Mouse (Mus musculus): ENCODE measurements around the gene Tpra1. TPM values are rescaled to one million over a fixed set of nuclear protein-coding genes. Genes with fewer than 3 reads are reported as not detected.

Gene Tpra1
- total RNA-seq, 1 experiment from 2014 or later = 27.5 TPM

GRCm38 (mm10) chr6:88936342-88937213, 34.5 kb downstream of the Tpra1 start:
- no peak for ATAC-seq (replicated peaks in 1 of 2; ENCODE audit: insufficient read depth in 1 of 2, low FRiP score in 2 of 2, low TSS enrichment in 1 of 2, low read depth in 1 of 2, poor library complexity in 2 of 2, severe bottlenecking in 2 of 2)

- no peak for ATAC-seq (replicated peaks in 1 of 2; ENCODE audit: insufficient read depth in 1 of 2, low FRiP score in 2 of 2, low TSS enrichment in 1 of 2, low read depth in 1 of 2, poor library complexity in 2 of 2, severe bottlenecking in 2 of 2)
Measured at GRCm38 (mm10) chr6:88937214-88937549, 35.1 kb downstream of the Tpra1 start.

- ATAC-seq (replicated peaks in 1 of 2; ENCODE audit: insufficient read depth in 1 of 2, low FRiP score in 2 of 2, low TSS enrichment in 1 of 2, low read depth in 1 of 2, poor library complexity in 2 of 2, severe bottlenecking in 2 of 2) = no peak
Measured at GRCm38 (mm10) chr6:88937971-88938663, 36.1 kb downstream of the Tpra1 start.

GRCm38 (mm10) chr6:88938664-88939055, 36.6 kb downstream of the Tpra1 start:
- no peak for ATAC-seq (replicated peaks in 1 of 2; ENCODE audit: insufficient read depth in 1 of 2, low FRiP score in 2 of 2, low TSS enrichment in 1 of 2, low read depth in 1 of 2, poor library complexity in 2 of 2, severe bottlenecking in 2 of 2)

GRCm38 (mm10) chr6:88939281-88940089, 37.4 kb downstream of the Tpra1 start:
- peak; percentile 79 to 89 for ATAC-seq (replicated peaks in 1 of 2; ENCODE audit: insufficient read depth in 1 of 2, low FRiP score in 2 of 2, low TSS enrichment in 1 of 2, low read depth in 1 of 2, poor library complexity in 2 of 2, severe bottlenecking in 2 of 2)

GRCm38 (mm10) chr6:88940090-88940916, 38.3 kb downstream of the Tpra1 start:
- no peak for ATAC-seq (replicated peaks in 1 of 2; ENCODE audit: insufficient read depth in 1 of 2, low FRiP score in 2 of 2, low TSS enrichment in 1 of 2, low read depth in 1 of 2, poor library complexity in 2 of 2, severe bottlenecking in 2 of 2)

GRCm38 (mm10) chr6:88941628-88942027, 39.6 kb downstream of the Tpra1 start:
- no peak for ATAC-seq (replicated peaks in 1 of 2; ENCODE audit: insufficient read depth in 1 of 2, low FRiP score in 2 of 2, low TSS enrichment in 1 of 2, low read depth in 1 of 2, poor library complexity in 2 of 2, severe bottlenecking in 2 of 2)

GRCm38 (mm10) chr6:88942595-88942994, 40.5 kb downstream of the Tpra1 start:
- ATAC-seq (replicated peaks in 1 of 2; ENCODE audit: insufficient read depth in 1 of 2, low FRiP score in 2 of 2, low TSS enrichment in 1 of 2, low read depth in 1 of 2, poor library complexity in 2 of 2, severe bottlenecking in 2 of 2) = no peak

GRCm38 (mm10) chr6:88943666-88944065, 41.6 kb downstream of the Tpra1 start:
- ATAC-seq (replicated peaks in 1 of 2; ENCODE audit: insufficient read depth in 1 of 2, low FRiP score in 2 of 2, low TSS enrichment in 1 of 2, low read depth in 1 of 2, poor library complexity in 2 of 2, severe bottlenecking in 2 of 2) = no peak

GRCm38 (mm10) chr6:88946442-88946841, 44.4 kb downstream of the Tpra1 start:
- no peak for ATAC-seq (replicated peaks in 1 of 2; ENCODE audit: insufficient read depth in 1 of 2, low FRiP score in 2 of 2, low TSS enrichment in 1 of 2, low read depth in 1 of 2, poor library complexity in 2 of 2, severe bottlenecking in 2 of 2)

- no peak for ATAC-seq (replicated peaks in 1 of 2; ENCODE audit: insufficient read depth in 1 of 2, low FRiP score in 2 of 2, low TSS enrichment in 1 of 2, low read depth in 1 of 2, poor library complexity in 2 of 2, severe bottlenecking in 2 of 2)
Measured at GRCm38 (mm10) chr6:88947771-88948170, 45.7 kb downstream of the Tpra1 start.

GRCm38 (mm10) chr6:88956725-88957124, 54.7 kb downstream of the Tpra1 start:
- ATAC-seq (replicated peaks in 1 of 2; ENCODE audit: insufficient read depth in 1 of 2, low FRiP score in 2 of 2, low TSS enrichment in 1 of 2, low read depth in 1 of 2, poor library complexity in 2 of 2, severe bottlenecking in 2 of 2) = no peak

GRCm38 (mm10) chr6:88957313-88957712, 55.3 kb downstream of the Tpra1 start:
- ATAC-seq (replicated peaks in 1 of 2; ENCODE audit: insufficient read depth in 1 of 2, low FRiP score in 2 of 2, low TSS enrichment in 1 of 2, low read depth in 1 of 2, poor library complexity in 2 of 2, severe bottlenecking in 2 of 2) = no peak

GRCm38 (mm10) chr6:88957801-88958211, 55.8 kb downstream of the Tpra1 start:
- ATAC-seq (replicated peaks in 1 of 2; ENCODE audit: insufficient read depth in 1 of 2, low FRiP score in 2 of 2, low TSS enrichment in 1 of 2, low read depth in 1 of 2, poor library complexity in 2 of 2, severe bottlenecking in 2 of 2) = no peak

GRCm38 (mm10) chr6:88958305-88958704, 56.3 kb downstream of the Tpra1 start:
- ATAC-seq (replicated peaks in 1 of 2; ENCODE audit: insufficient read depth in 1 of 2, low FRiP score in 2 of 2, low TSS enrichment in 1 of 2, low read depth in 1 of 2, poor library complexity in 2 of 2, severe bottlenecking in 2 of 2) = no peak

GRCm38 (mm10) chr6:88959834-88960233, 57.8 kb downstream of the Tpra1 start:
- peak; percentile 9 to 43; a peak in 3 of 4 replicates for ATAC-seq (replicated peaks in 1 of 2; ENCODE audit: insufficient read depth in 1 of 2, low FRiP score in 2 of 2, low TSS enrichment in 1 of 2, low read depth in 1 of 2, poor library complexity in 2 of 2, severe bottlenecking in 2 of 2)

- ATAC-seq (replicated peaks in 1 of 2; ENCODE audit: insufficient read depth in 1 of 2, low FRiP score in 2 of 2, low TSS enrichment in 1 of 2, low read depth in 1 of 2, poor library complexity in 2 of 2, severe bottlenecking in 2 of 2) = no peak
Measured at GRCm38 (mm10) chr6:88960941-88961340, 58.9 kb downstream of the Tpra1 start.

Data from hematopoietic stem cell, adult 5-6 weeks (primary cell).